Mouse (Mus musculus) neural tube, embryonic 14.5 days (tissue): ENCODE data around the gene Zfp11. TPM values are rescaled to one million over a fixed set of nuclear protein-coding genes. Genes with fewer than 3 reads are reported as not detected.
"Not testable (repeated sequence)": the region's sequence is repeated elsewhere in the genome, so short reads cannot be mapped to it uniquely, and the experiment has no call there.

ENCODE experiments used
- ATAC-seq: fragments of 200-750 bp; cut with Nextera tagmentation; 2 replicates; pipeline ENCODE4 v1.8.0; 2017; ENCODE audit warnings: low read depth, mild to moderate bottlenecking, moderate TSS enrichment, moderate library complexity
- H3K27ac ChIP-seq: fragments of 300-500 bp; sonication (generic); 2 replicates; pipeline ENCODE4 v1.5.1; 2014; ENCODE audit warnings: low read depth, mild to moderate bottlenecking, control low read depth, low read length, moderate library complexity, mixed read lengths
- H3K27me3 ChIP-seq: fragments of 300-500 bp; sonication (generic); 2 replicates; pipeline ENCODE4 v1.6.1; 2014; ENCODE audit warnings: low read length; ENCODE audit not compliant: control insufficient read depth, insufficient read depth
- H3K36me3 ChIP-seq: fragments of 300-500 bp; sonication (generic); 2 replicates; pipeline ENCODE4 v1.6.1; 2014; ENCODE audit warnings: low read length, mixed read lengths; ENCODE audit not compliant: control insufficient read depth, insufficient read depth
- H3K4me1 ChIP-seq: fragments of 300-500 bp; sonication (generic); 2 replicates; pipeline ENCODE4 v1.6.1; 2014; ENCODE audit warnings: low read length; ENCODE audit not compliant: control insufficient read depth, insufficient read depth
- H3K4me2 ChIP-seq: fragments of 300-500 bp; sonication (generic); 2 replicates; pipeline ENCODE4 v1.6.1; 2014; ENCODE audit warnings: mild to moderate bottlenecking, low read depth, low read length, control low read depth
- H3K4me3 ChIP-seq: fragments of 300-500 bp; sonication (generic); 2 replicates; pipeline ENCODE4 v1.5.1; 2014; ENCODE audit warnings: low read depth, low read length, control low read depth, mixed read lengths
- H3K9ac ChIP-seq: fragments of 300-500 bp; sonication (generic); replicated peaks from 2 replicates; pipeline ENCODE4 v1.6.1; 2014; ENCODE audit warnings: low read depth, mild to moderate bottlenecking, control low read depth, low read length, mixed read lengths
- H3K9me3 ChIP-seq: fragments of 300-500 bp; sonication (generic); 2 replicates; pipeline ENCODE4 v1.6.1; 2016; ENCODE audit warnings: low read length; ENCODE audit not compliant: control insufficient read depth
- WGBS: fragments of 180-500 bp; shearing (Covaris S2); extraction: QIAGEN DNeasy Blood & Tissue Kit; methylation state at CpG from one replicate; pipeline ENCODE4 v1.1.7; 2014; 5-methylcytosine and 5-hydroxymethylcytosine counted together
- polyA plus RNA-seq: library from polyadenylated mRNA; unstranded; fragments of >200 nt; fragmentation: Nextera tagmentation; extraction: Ambion mirVana; gene quantifications from 2 replicates; pipeline ENCODE4 v1.2.1, GENCODE M21; 2014

Gene Zfp11
- polyA plus RNA-seq, 1 experiment from 2014 or later = 7.9 TPM

GRCm38 (mm10) chr5:129626586-129626985 lies 43.3 kb downstream of the Zfp11 start:
- H3K27me3 ChIP-seq, H3K9me3 ChIP-seq, H3K4me2 ChIP-seq, H3K27ac ChIP-seq, ATAC-seq, H3K9ac ChIP-seq, H3K4me1 ChIP-seq, H3K36me3 ChIP-seq, H3K4me3 ChIP-seq: not testable (repeated sequence)
- 79% methylated on average over 4 of the region's 4 CpGs for WGBS

GRCm38 (mm10) chr5:129626099-129626498 lies 43.8 kb downstream of the Zfp11 start:
- no peak overlapping the region for H3K4me3 ChIP-seq
- H3K36me3 ChIP-seq = no peaks in the 10 kb centered on the region
- no peak overlapping the region for H3K9ac ChIP-seq
- no peak overlapping the region for H3K4me2 ChIP-seq
- WGBS = 87% methylated on average over 6 of the region's 6 CpGs
- H3K9me3 ChIP-seq = no peaks in the 10 kb centered on the region
- ATAC-seq = no peak
- no peaks in the 10 kb centered on the region for H3K4me1 ChIP-seq
- no peak overlapping the region for H3K27ac ChIP-seq
- no peaks in the 10 kb centered on the region for H3K27me3 ChIP-seq

- Histone ChIP-seq H3K36me3 (no peaks in the 10 kb centered on the region), H3K27me3 (no peaks in the 10 kb centered on the region), H3K4me2 (no peak overlapping the region), H3K27ac (no peak overlapping the region), H3K4me3 (no peak overlapping the region), H3K9ac (no peak overlapping the region), H3K9me3 (no peaks in the 10 kb centered on the region), H3K4me1 (no peaks in the 10 kb centered on the region)
- WGBS = 82% methylated on average over 5 of the region's 5 CpGs
- ATAC-seq = no peak
These were observed 48.5 kb downstream of the Zfp11 start for GRCm38 (mm10) chr5:129621361-129621760.

GRCm38 (mm10) chr5:129620600-129620999 lies 49.3 kb downstream of the Zfp11 start:
- WGBS = 69% methylated on average over 9 of the region's 9 CpGs
- H3K4me2 ChIP-seq = not testable (repeated sequence)

GRCm38 (mm10) chr5:129611060-129611459 lies 58.8 kb downstream of the Zfp11 start:
- H3K27ac ChIP-seq = no peak overlapping the region
- H3K36me3 ChIP-seq = no peaks in the 10 kb centered on the region
- no peaks in the 10 kb centered on the region for H3K27me3 ChIP-seq
- ATAC-seq = no peak
- H3K4me2 ChIP-seq = no peak overlapping the region
- no peak overlapping the region for H3K9ac ChIP-seq
- WGBS = 14% methylated on average over 1 of the region's 1 CpGs
- no peaks in the 10 kb centered on the region for H3K4me1 ChIP-seq
- no peaks in the 10 kb centered on the region for H3K9me3 ChIP-seq
- no peak overlapping the region for H3K4me3 ChIP-seq

More at GRCm38 (mm10) chr5:129620600-129620999, 49.3 kb downstream of the Zfp11 start:
- not testable (repeated sequence) for H3K4me3 ChIP-seq, H3K27ac ChIP-seq, H3K27me3 ChIP-seq, H3K9me3 ChIP-seq, H3K36me3 ChIP-seq, ATAC-seq, H3K9ac ChIP-seq, H3K4me1 ChIP-seq

GRCm38 (mm10) chr5:129607476-129607875 lies 62.4 kb downstream of the Zfp11 start:
- Histone ChIP-seq H3K36me3 (no peaks in the 10 kb centered on the region), H3K4me1 (no peaks in the 10 kb centered on the region), H3K27me3 (no peaks in the 10 kb centered on the region), H3K4me3 (no peak overlapping the region), H3K9ac (no peak overlapping the region), H3K27ac (no peak overlapping the region), H3K9me3 (no peaks in the 10 kb centered on the region), H3K4me2 (no peak overlapping the region)
- 89% methylated on average over 8 of the region's 8 CpGs for WGBS
- ATAC-seq = no peak

Other genes starting within 250 kb of the Zfp11 start
- 60.4 and 65.6 TPM in 2 replicates for gene Sfswap, start 168.9 kb downstream of the Zfp11 start, polyA plus RNA-seq
- gene Mmp17, start 85.9 kb downstream of the Zfp11 start, polyA plus RNA-seq = 7.5 and 7.7 TPM in 2 replicates
- gene Sept14, start 38.4 kb upstream of the Zfp11 start, polyA plus RNA-seq = not detected in 2 replicates
- gene Mrps17, start 45.4 kb upstream of the Zfp11 start, polyA plus RNA-seq = 173 and 179 TPM in 2 replicates
- 95.1 and 95.6 TPM in 2 replicates for gene Nipsnap2, start 55.0 kb upstream of the Zfp11 start, polyA plus RNA-seq
- gene Psph, start 117.3 kb upstream of the Zfp11 start, polyA plus RNA-seq = 33.6 and 35.6 TPM in 2 replicates
- 21.0 and 33.6 TPM in 2 replicates for gene Sumf2, start 176.9 kb upstream of the Zfp11 start, polyA plus RNA-seq
- gene Chchd2, start 217.4 kb upstream of the Zfp11 start, polyA plus RNA-seq = 717 and 752 TPM in 2 replicates
- 14.9 and 18.6 TPM in 2 replicates for gene Zbed5, start 225.6 kb upstream of the Zfp11 start, polyA plus RNA-seq
- gene Phkg1, start 228.4 kb upstream of the Zfp11 start, polyA plus RNA-seq = 0.58 and 0.92 TPM in 2 replicates
- gene Nupr1l, start 238.4 kb upstream of the Zfp11 start, polyA plus RNA-seq = 3.7 and 3.8 TPM in 2 replicates